Mouse (Mus musculus): ENCODE measurements around the gene Paxx. TPM values are rescaled to one million over a fixed set of nuclear protein-coding genes. Genes with fewer than 3 reads are reported as not detected.
"Not testable (repeated sequence)": the region's sequence is repeated elsewhere in the genome, so short reads cannot be mapped to it uniquely, and the experiment has no call there.

Paxx gene
- polyA plus RNA-seq, 1 experiment: 45.6 TPM

- DNase-seq (ENCODE audit: low read depth, low spot score): no peak
- 44% methylated on average over 17 of the region's 17 CpGs for WGBS
Observed at GRCm38 (mm10) chr2:25422587-25423410, 38.1 kb downstream of the Paxx start, which contains the start of gene Fut7. Fut7 (plus strand) TSS chr2:25423267.

- 25% methylated on average over 3 of the region's 3 CpGs for WGBS
- DNase-seq (ENCODE audit: low read depth, low spot score): no peak
Observed at GRCm38 (mm10) chr2:25421896-25422295, 39.0 kb downstream of the Paxx start.

GRCm38 (mm10) chr2:25417426-25417825, 43.5 kb downstream of the Paxx start:
- 10% methylated on average over 3 of the region's 3 CpGs for WGBS
- no peak for DNase-seq (ENCODE audit: low read depth, low spot score)

- DNase-seq (ENCODE audit: low read depth, low spot score): not testable (repeated sequence)
Observed at GRCm38 (mm10) chr2:25413436-25413835, 47.5 kb downstream of the Paxx start.

- WGBS: 90% methylated on average over 10 of the region's 10 CpGs
- no peak for DNase-seq (ENCODE audit: low read depth, low spot score)
Observed at GRCm38 (mm10) chr2:25408908-25409307, 52.0 kb downstream of the Paxx start.

Other genes with a start within 250 kb of the Paxx start
- gene Nelfb, start 249.6 kb downstream of the Paxx start, polyA plus RNA-seq (2012; rRNA removed): 60.9 and 89.7 TPM in 2 replicates
- not detected in 2 replicates for gene Stpg3, start 246.5 kb downstream of the Paxx start, polyA plus RNA-seq (2012; rRNA removed)
- not detected in 2 replicates for gene Fam166a, start 242.3 kb downstream of the Paxx start, polyA plus RNA-seq (2012; rRNA removed)
- 937 and 978 TPM in 2 replicates for gene Tubb4b, start 236.4 kb downstream of the Paxx start, polyA plus RNA-seq (2012; rRNA removed)
- 0.52 and 2.9 TPM in 2 replicates for gene Slc34a3, start 226.7 kb downstream of the Paxx start, polyA plus RNA-seq (2012; rRNA removed)
- gene Rnf224, start 224.3 kb downstream of the Paxx start, polyA plus RNA-seq (2012; rRNA removed): not detected in 2 replicates
- gene Rnf208, start 218.8 kb downstream of the Paxx start, polyA plus RNA-seq (2012; rRNA removed): 18.0 and 33.6 TPM in 2 replicates
- 1.6 and 1.8 TPM in 2 replicates for gene Cysrt1, start 218.6 kb downstream of the Paxx start, polyA plus RNA-seq (2012; rRNA removed)
- gene AL732309.1, start 214.2 kb downstream of the Paxx start, polyA plus RNA-seq (2012; rRNA removed): 24.7 and 33.9 TPM in 2 replicates
- gene Tmem203, start 205.7 kb downstream of the Paxx start, polyA plus RNA-seq (2012; rRNA removed): 30.4 and 35.0 TPM in 2 replicates
- 212 and 278 TPM in 2 replicates for gene Tprn, start 198.5 kb downstream of the Paxx start, polyA plus RNA-seq (2012; rRNA removed)
- 47.8 and 56.0 TPM in 2 replicates for gene Ssna1, start 188.7 kb downstream of the Paxx start, polyA plus RNA-seq (2012; rRNA removed)
- 64.2 and 103 TPM in 2 replicates for gene Anapc2, start 188.6 kb downstream of the Paxx start, polyA plus RNA-seq (2012; rRNA removed)
- not detected in 2 replicates for gene Tmem210, start 172.9 kb downstream of the Paxx start, polyA plus RNA-seq (2012; rRNA removed)
- gene Lrrc26, start 171.2 kb downstream of the Paxx start, polyA plus RNA-seq (2012; rRNA removed): 92.7 and 108 TPM in 2 replicates
- 0.48 and 0.63 TPM in 2 replicates for gene Grin1, start 141.9 kb downstream of the Paxx start, polyA plus RNA-seq (2012; rRNA removed)
- 27.5 and 31.2 TPM in 2 replicates for gene Man1b1, start 128.8 kb downstream of the Paxx start, polyA plus RNA-seq (2012; rRNA removed)
- gene Dpp7, start 104.7 kb downstream of the Paxx start, polyA plus RNA-seq (2012; rRNA removed): 24.2 and 28.6 TPM in 2 replicates
- gene Uap1l1, start 95.4 kb downstream of the Paxx start, polyA plus RNA-seq (2012; rRNA removed): 61.6 and 68.8 TPM in 2 replicates
- 26.0 and 26.7 TPM in 2 replicates for gene Sapcd2, start 88.8 kb downstream of the Paxx start, polyA plus RNA-seq (2012; rRNA removed)
- gene Entpd2, start 65.2 kb downstream of the Paxx start, polyA plus RNA-seq (2012; rRNA removed): 36.7 and 40.4 TPM in 2 replicates
- 91.9 and 126 TPM in 2 replicates for gene Npdc1, start 61.7 kb downstream of the Paxx start, polyA plus RNA-seq (2012; rRNA removed)
- gene Fut7, start 37.8 kb downstream of the Paxx start, polyA plus RNA-seq (2012; rRNA removed): 0.52 and 0.88 TPM in 2 replicates
- gene Abca2, start 32.4 kb downstream of the Paxx start, polyA plus RNA-seq (2012; rRNA removed): 7.5 and 12.4 TPM in 2 replicates
- gene Clic3, start 4.3 kb downstream of the Paxx start, polyA plus RNA-seq (2012; rRNA removed): 1.3 and 1.4 TPM in 2 replicates
- gene Ptgds, start 9.0 kb upstream of the Paxx start, polyA plus RNA-seq (2012; rRNA removed): 0.53 and 1.0 TPM in 2 replicates
- not detected in 2 replicates for gene Lcn12, start 32.8 kb upstream of the Paxx start, polyA plus RNA-seq (2012; rRNA removed)
- gene Fbxw5, start 39.7 kb upstream of the Paxx start, polyA plus RNA-seq (2012; rRNA removed): 26.7 and 31.7 TPM in 2 replicates
- 2.1 and 2.9 TPM in 2 replicates for gene C8g, start 40.6 kb upstream of the Paxx start, polyA plus RNA-seq (2012; rRNA removed)
- gene Traf2, start 85.8 kb upstream of the Paxx start, polyA plus RNA-seq (2012; rRNA removed): 19.6 and 20.8 TPM in 2 replicates
- 200 and 273 TPM in 2 replicates for gene Edf1, start 96.8 kb upstream of the Paxx start, polyA plus RNA-seq (2012; rRNA removed)
- 0.97 and 8.1 TPM in 2 replicates for gene Mamdc4, start 113.8 kb upstream of the Paxx start, polyA plus RNA-seq (2012; rRNA removed)
- gene Phpt1, start 114.1 kb upstream of the Paxx start, polyA plus RNA-seq (2012; rRNA removed): 37.3 and 44.6 TPM in 2 replicates
- 0.43 and 0.69 TPM in 2 replicates for gene Ajm1, start 120.7 kb upstream of the Paxx start, polyA plus RNA-seq (2012; rRNA removed)
- 35.8 and 52.6 TPM in 2 replicates for gene Rabl6, start 147.4 kb upstream of the Paxx start, polyA plus RNA-seq (2012; rRNA removed)
- not detected in 2 replicates for gene Ccdc183, start 156.6 kb upstream of the Paxx start, polyA plus RNA-seq (2012; rRNA removed)
- gene Tmem141, start 160.9 kb upstream of the Paxx start, polyA plus RNA-seq (2012; rRNA removed): 17.2 and 19.4 TPM in 2 replicates
- 1.9 TPM in 2 replicates for gene Fcna, start 166.9 kb upstream of the Paxx start, polyA plus RNA-seq (2012; rRNA removed)
- 1.4 TPM in 1 of 2 replicates, not detected in the other for gene Lcn8, start 192.0 kb upstream of the Paxx start, polyA plus RNA-seq (2012; rRNA removed)
- gene Lcn5, start 196.9 kb upstream of the Paxx start, polyA plus RNA-seq (2012; rRNA removed): 0.74 TPM in 1 of 2 replicates, not detected in the other
- gene Lcn6, start 215.7 kb upstream of the Paxx start, polyA plus RNA-seq (2012; rRNA removed): not detected in 2 replicates
- gene Lcn10, start 221.6 kb upstream of the Paxx start, polyA plus RNA-seq (2012; rRNA removed): 0.37 TPM in 1 of 2 replicates, not detected in the other
- not detected in 2 replicates for gene Obp2a, start 238.9 kb upstream of the Paxx start, polyA plus RNA-seq (2012; rRNA removed)
- gene Bmyc, start 245.6 kb upstream of the Paxx start, polyA plus RNA-seq (2012; rRNA removed): 15.6 and 16.1 TPM in 2 replicates